Mouse (Mus musculus) kidney, adult 10 weeks (tissue): ENCODE results near the gene Ifi44. TPM values are rescaled to one million over a fixed set of nuclear protein-coding genes. Genes with fewer than 3 reads are reported as not detected.

Experiments used
- polyA plus RNA-seq: library from polyadenylated mRNA; stranded (reverse); fragments of 350-450 nt; fragmentation: Illumina TruSeq; extraction: RNeasy Lipid Tissue Mini Kit (QIAGEN cat#74804); gene quantifications from one replicate; pipeline ENCODE4 v1.2.3, GENCODE M21; 2014; ENCODE audit warnings: low read depth, low replicate concordance

Gene Ifi44
- polyA plus RNA-seq, result 46.8 TPM

DNA sequence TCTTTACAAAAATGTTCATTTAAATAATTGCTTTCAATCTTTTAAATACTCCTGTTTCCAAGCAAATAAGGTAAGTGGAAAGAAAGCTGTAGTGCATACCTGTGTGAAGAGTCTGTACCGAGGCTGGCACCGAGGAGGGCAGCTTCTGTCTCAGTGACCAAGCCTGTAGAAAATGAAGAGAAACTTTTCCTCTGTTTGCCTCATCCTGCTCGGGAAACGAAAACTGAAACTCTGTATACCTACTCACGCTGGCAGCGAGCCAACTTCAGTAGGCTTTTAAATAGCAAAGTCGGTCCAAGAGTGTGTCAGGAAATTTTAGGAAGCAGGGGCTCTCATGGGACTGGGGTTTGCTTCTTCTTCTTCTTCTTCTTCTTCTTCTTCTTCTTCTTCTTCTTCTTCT, at the start of gene Ifi44:
Gene Ifi44 (minus strand): TSS at position 224 of the 400 bp plus-strand sequence.

Other genes with a start within 250 kb of the Ifi44 start
- gene Ifi44l, start 12.9 kb upstream of the Ifi44 start, polyA plus RNA-seq, result 3.2 TPM
- 42.5 TPM for gene Ptgfr, start 87.7 kb upstream of the Ifi44 start, polyA plus RNA-seq